ENCODE assay signal across 27 mouse cellular contexts in genomic region chr14:77470577-77470976, GRCm38 (mm10).
A peak's percentile ranks its signal among the peaks of the same experiment; 100 is the strongest.
DNase-seq lines count a peak whose midpoint lies in the region; ATAC-seq and TF ChIP-seq lines count a peak whose summit lies in the region.
"Had no signal": no experiment of that assay in that cellular context is flagged by ENCODE, and none has a peak within 500 bp of the region (broad histone marks: within the 10 kb centered on the region; RNA-seq: fewer than 3 reads in every experiment).

No protein-coding gene starts in this region.

- 48% methylated on average over 3 of the region's 3 CpGs for WGBS in forebrain, embryonic 16.5 days
- WGBS in forebrain, embryonic 10.5 days, result 90% methylated on average over 3 of the region's 3 CpGs
- 71% methylated on average over 3 of the region's 3 CpGs for WGBS in hindbrain, embryonic 12.5 days
- 35% methylated on average over 3 of the region's 3 CpGs for WGBS in hindbrain, postnatal 0 days
- 29% methylated on average over 3 of the region's 3 CpGs for WGBS in midbrain, embryonic 13.5 days
- 21% methylated on average over 3 of the region's 3 CpGs for WGBS in midbrain, postnatal 0 days
- 60% methylated on average over 3 of the region's 3 CpGs for WGBS in neural tube, embryonic 15.5 days
- 88% methylated on average over 3 of the region's 3 CpGs for WGBS in heart, embryonic 10.5 days

- H3K9ac ChIP-seq in forebrain, embryonic 16.5 days (replicated peaks; ENCODE audit: low read depth, low read length), result no peak overlapping the region
- H3K9ac ChIP-seq in hindbrain, embryonic 12.5 days, result no peak overlapping the region
- no peak overlapping the region for H3K9ac ChIP-seq in hindbrain, postnatal 0 days (replicated peaks; ENCODE audit: low read length)
- no peak overlapping the region for H3K9ac ChIP-seq in midbrain, embryonic 13.5 days (replicated peaks)
- H3K9ac ChIP-seq in midbrain, postnatal 0 days (replicated peaks; ENCODE audit: low read length, poor library complexity, severe bottlenecking), result no peak overlapping the region
- H3K9ac ChIP-seq in neural tube, embryonic 15.5 days (replicated peaks), result no peak overlapping the region
- H3K9ac ChIP-seq: forebrain, embryonic 12.5 days; heart, embryonic 12.5 days; liver, embryonic 15.5 days; lung, embryonic 15.5 days; stomach, embryonic 15.5 days had no signal

- ATAC-seq in forebrain, embryonic 16.5 days, result peak; percentile 67; the same call in 1 of the 2 replicates
- no peak; the same call in 1 of the 2 replicates for ATAC-seq in hindbrain, embryonic 12.5 days (ENCODE audit: low FRiP score)
- no peak for ATAC-seq in hindbrain, postnatal 0 days
- peak; percentile 45; the same call in 1 of the 2 replicates for ATAC-seq in midbrain, embryonic 13.5 days
- ATAC-seq in midbrain, postnatal 0 days (ENCODE audit: low FRiP score), result no peak
- no peak for ATAC-seq in neural tube, embryonic 15.5 days (ENCODE audit: low FRiP score)
- ATAC-seq: CD4-positive, CD25-positive, alpha-beta regulatory T cell, adult 4 months; intestine, postnatal 0 days had no signal

- no peaks in the 10 kb centered on the region for H3K9me3 ChIP-seq in forebrain, embryonic 16.5 days (ENCODE audit: control insufficient read depth, low read length)
- no peaks in the 10 kb centered on the region for H3K9me3 ChIP-seq in forebrain, embryonic 10.5 days
- H3K9me3 ChIP-seq in hindbrain, embryonic 12.5 days (replicated peaks), result no peaks in the 10 kb centered on the region
- no peaks in the 10 kb centered on the region for H3K9me3 ChIP-seq in hindbrain, postnatal 0 days (ENCODE audit: low read length)
- no peaks in the 10 kb centered on the region for H3K9me3 ChIP-seq in midbrain, embryonic 13.5 days
- no peaks in the 10 kb centered on the region for H3K9me3 ChIP-seq in midbrain, postnatal 0 days (ENCODE audit: low read length)
- H3K9me3 ChIP-seq in neural tube, embryonic 15.5 days (replicated peaks), result no peaks in the 10 kb centered on the region
- no peaks in the 10 kb centered on the region for H3K9me3 ChIP-seq in heart, embryonic 10.5 days
- H3K9me3 ChIP-seq: forebrain, embryonic 12.5 days; heart, embryonic 12.5 days; liver, embryonic 15.5 days; lung, embryonic 15.5 days; megakaryocyte, embryonic 14.5 days; stomach, embryonic 15.5 days had no signal

- H3K4me1 ChIP-seq in forebrain, embryonic 16.5 days (replicated peaks; ENCODE audit: control insufficient read depth, insufficient read depth, low read length), result peaks cover 4% of the 10 kb centered on the region; the same call in 1 of the 2 replicates
- H3K4me1 ChIP-seq in forebrain, embryonic 10.5 days, result peaks cover 3% of the 10 kb centered on the region; the same call in 1 of the 2 replicates
- H3K4me1 ChIP-seq in hindbrain, embryonic 12.5 days, result peaks cover 11% of the 10 kb centered on the region
- no peaks in the 10 kb centered on the region for H3K4me1 ChIP-seq in hindbrain, postnatal 0 days (ENCODE audit: insufficient read depth, low read length)
- peaks cover 17% of the 10 kb centered on the region for H3K4me1 ChIP-seq in midbrain, embryonic 13.5 days (replicated peaks)
- H3K4me1 ChIP-seq in midbrain, postnatal 0 days (ENCODE audit: insufficient read depth, low read length), result no peaks in the 10 kb centered on the region
- H3K4me1 ChIP-seq in neural tube, embryonic 15.5 days, result peaks cover 14% of the 10 kb centered on the region
- peaks cover 30% of the 10 kb centered on the region for H3K4me1 ChIP-seq in heart, embryonic 10.5 days
- H3K4me1 ChIP-seq: liver, embryonic 15.5 days; lung, embryonic 15.5 days; stomach, embryonic 15.5 days had no signal

- TF ChIP-seq CTCF in hindbrain, postnatal 0 days (IDR thresholded peaks at IDR 0.05; ENCODE audit: low read depth), result no peak
- TF ChIP-seq CTCF in midbrain, postnatal 0 days (IDR thresholded peaks at IDR 0.05), result no peak

- no peaks in the 10 kb centered on the region for H3K36me3 ChIP-seq in forebrain, embryonic 16.5 days (ENCODE audit: control insufficient read depth, insufficient read depth)
- no peaks in the 10 kb centered on the region for H3K36me3 ChIP-seq in forebrain, embryonic 10.5 days (replicated peaks)
- H3K36me3 ChIP-seq in hindbrain, embryonic 12.5 days, result no peaks in the 10 kb centered on the region
- no peaks in the 10 kb centered on the region for H3K36me3 ChIP-seq in hindbrain, postnatal 0 days (ENCODE audit: insufficient read depth, low read length)
- no peaks in the 10 kb centered on the region for H3K36me3 ChIP-seq in midbrain, embryonic 13.5 days
- H3K36me3 ChIP-seq in midbrain, postnatal 0 days (ENCODE audit: insufficient read depth, low read length), result no peaks in the 10 kb centered on the region
- H3K36me3 ChIP-seq in neural tube, embryonic 15.5 days, result no peaks in the 10 kb centered on the region
- no peaks in the 10 kb centered on the region for H3K36me3 ChIP-seq in heart, embryonic 10.5 days
- H3K36me3 ChIP-seq: forebrain, embryonic 12.5 days; heart, embryonic 12.5 days; liver, embryonic 15.5 days; lung, embryonic 15.5 days; stomach, embryonic 15.5 days had no signal

- no peak overlapping the region for H3K4me2 ChIP-seq in forebrain, embryonic 16.5 days (ENCODE audit: low read length)
- no peak overlapping the region for H3K4me2 ChIP-seq in hindbrain, embryonic 12.5 days (replicated peaks)
- H3K4me2 ChIP-seq in hindbrain, postnatal 0 days (ENCODE audit: low read depth, low read length), result no peak overlapping the region
- no peak overlapping the region for H3K4me2 ChIP-seq in midbrain, embryonic 13.5 days (replicated peaks)
- H3K4me2 ChIP-seq in midbrain, postnatal 0 days (ENCODE audit: low read depth, low read length, poor library complexity, severe bottlenecking), result no peak overlapping the region
- no peak overlapping the region for H3K4me2 ChIP-seq in neural tube, embryonic 15.5 days
- H3K4me2 ChIP-seq: forebrain, embryonic 12.5 days; heart, embryonic 12.5 days; liver, embryonic 15.5 days; lung, embryonic 15.5 days; stomach, embryonic 15.5 days had no signal

- no peak overlapping the region for H3K4me3 ChIP-seq in forebrain, embryonic 16.5 days (replicated peaks; ENCODE audit: low read length)
- H3K4me3 ChIP-seq in forebrain, embryonic 10.5 days, result no peak overlapping the region
- H3K4me3 ChIP-seq in hindbrain, embryonic 12.5 days, result no peak overlapping the region
- H3K4me3 ChIP-seq in hindbrain, postnatal 0 days (ENCODE audit: low read length), result no peak overlapping the region
- no peak overlapping the region for H3K4me3 ChIP-seq in midbrain, embryonic 13.5 days (replicated peaks)
- H3K4me3 ChIP-seq in midbrain, postnatal 0 days (ENCODE audit: low read depth, low read length), result no peak overlapping the region
- no peak overlapping the region for H3K4me3 ChIP-seq in neural tube, embryonic 15.5 days (replicated peaks)
- H3K4me3 ChIP-seq in heart, embryonic 10.5 days, result no peak overlapping the region
- H3K4me3 ChIP-seq: forebrain, embryonic 12.5 days; heart, embryonic 12.5 days; left cerebral cortex, adult 2 months; liver, embryonic 15.5 days; lung, embryonic 15.5 days; megakaryocyte, embryonic 14.5 days; stomach, embryonic 15.5 days had no signal

- peak overlapping the region; percentile 58 for H3K27ac ChIP-seq in forebrain, embryonic 16.5 days (ENCODE audit: low read length)
- H3K27ac ChIP-seq in forebrain, embryonic 10.5 days, result no peak overlapping the region
- H3K27ac ChIP-seq in hindbrain, embryonic 12.5 days, result peak overlapping the region; percentile 8; the same call in 1 of the 2 replicates
- no peak overlapping the region for H3K27ac ChIP-seq in hindbrain, postnatal 0 days
- peak overlapping the region; percentile 25 for H3K27ac ChIP-seq in midbrain, embryonic 13.5 days
- no peak overlapping the region for H3K27ac ChIP-seq in midbrain, postnatal 0 days (ENCODE audit: low read depth, low read length)
- peak overlapping the region; percentile 18; the same call in 1 of the 2 replicates for H3K27ac ChIP-seq in neural tube, embryonic 15.5 days (replicated peaks)
- H3K27ac ChIP-seq in heart, embryonic 10.5 days, result no peak overlapping the region
- H3K27ac ChIP-seq: forebrain, embryonic 12.5 days; left cerebral cortex, adult 2 months; liver, embryonic 15.5 days; lung, embryonic 15.5 days; stomach, embryonic 15.5 days had no signal

- no peaks in the 10 kb centered on the region for H3K27me3 ChIP-seq in forebrain, embryonic 16.5 days (replicated peaks; ENCODE audit: control insufficient read depth, insufficient read depth, low read length)
- no peaks in the 10 kb centered on the region for H3K27me3 ChIP-seq in forebrain, embryonic 10.5 days (ENCODE audit: poor library complexity, severe bottlenecking)
- H3K27me3 ChIP-seq in hindbrain, embryonic 12.5 days, result no peaks in the 10 kb centered on the region
- no peaks in the 10 kb centered on the region for H3K27me3 ChIP-seq in hindbrain, postnatal 0 days (ENCODE audit: insufficient read depth, low read length)
- H3K27me3 ChIP-seq in midbrain, embryonic 13.5 days, result no peaks in the 10 kb centered on the region
- no peaks in the 10 kb centered on the region for H3K27me3 ChIP-seq in midbrain, postnatal 0 days (ENCODE audit: insufficient read depth, low read length)
- H3K27me3 ChIP-seq in neural tube, embryonic 15.5 days (replicated peaks), result no peaks in the 10 kb centered on the region
- no peaks in the 10 kb centered on the region for H3K27me3 ChIP-seq in heart, embryonic 10.5 days (ENCODE audit: insufficient read depth, poor library complexity, severe bottlenecking)
- H3K27me3 ChIP-seq: forebrain, embryonic 12.5 days; heart, embryonic 12.5 days; liver, embryonic 15.5 days; lung, embryonic 15.5 days; megakaryocyte, embryonic 14.5 days; stomach, embryonic 15.5 days had no signal

- no peak for DNase-seq in forebrain, embryonic 10.5 days (ENCODE audit: extremely low spot score, low spot score)
- no peak for DNase-seq in hindbrain, postnatal 0 days (ENCODE audit: low spot score)
- no peak for DNase-seq in midbrain, postnatal 0 days (ENCODE audit: low spot score)
- DNase-seq in heart, embryonic 10.5 days (ENCODE audit: low spot score), result no peak
- DNase-seq: adrenal gland, postnatal 14 days; cerebellum, adult 11 months; cerebellum, adult 9-11 months; heart, postnatal 10 days; kidney, postnatal 4 days; liver; lung, postnatal 36 days; right cerebral cortex, adult 18-20 months; right cerebral cortex, postnatal 4 days; thymus, postnatal 25 days had no signal

Comparison
In these comparisons a context has a peak if more than half of its experiments do, and no peak if none do; other contexts are left out.
1. ATAC-seq: peak in forebrain, embryonic 16.5 days (single experiment) and midbrain, embryonic 13.5 days (single experiment); none in hindbrain, embryonic 12.5 days (single experiment), hindbrain, postnatal 0 days (single experiment), midbrain, postnatal 0 days (single experiment) and neural tube, embryonic 15.5 days (single experiment).
2. H3K27ac ChIP-seq: peak in forebrain, embryonic 16.5 days (single experiment), hindbrain, embryonic 12.5 days (single experiment), midbrain, embryonic 13.5 days (single experiment) and neural tube, embryonic 15.5 days (single experiment); none in forebrain, embryonic 10.5 days (single experiment), hindbrain, postnatal 0 days (single experiment), midbrain, postnatal 0 days (single experiment) and heart, embryonic 10.5 days (single experiment).